Mouse (Mus musculus) bone marrow macrophage, adult 2 months (primary cell): ENCODE measurements at regions not wholly inside any gene's neighbourhood (a gene's known extent, or its start where the extent isn't known, plus 50 kb on each side); places are given as distances from the start of the nearest gene placed in this dataset.

Source experiments
- CTCF ChIP-seq: IDR thresholded peaks from 2 replicates; pipeline ENCODE4 v1.5.1; 2012; ENCODE audit warnings: low read depth, mild to moderate bottlenecking, low read length, moderate library complexity
- POLR2A ChIP-seq: IDR thresholded peaks from 2 replicates; pipeline ENCODE4 v1.6.1; 2012; ENCODE audit warnings: mild to moderate bottlenecking, low read depth, low read length, borderline replicate concordance

GRCm38 (mm10) chr4:12791786-12792674, 620.2 kb upstream of the Fam92a start:
- TF ChIP-seq CTCF = no peak
- no peak for TF ChIP-seq POLR2A
